Mouse (Mus musculus) midbrain, postnatal 0 days (tissue): ENCODE data around the gene Synrg. TPM values are rescaled to one million over a fixed set of nuclear protein-coding genes. Genes with fewer than 3 reads are reported as not detected.
A peak's percentile ranks its signal among the peaks of the same experiment; 100 is the strongest.

Source experiments
- ATAC-seq: fragments of 200-750 bp; cut with Nextera tagmentation; 2 replicates; pipeline ENCODE4 v1.8.0; 2017; ENCODE audit warnings: moderate number of reproducible peaks, mild to moderate bottlenecking, moderate TSS enrichment, moderate library complexity; ENCODE audit not compliant: low FRiP score
- DNase-seq: peaks from one replicate; pipeline ENCODE4 v3.0.0-alpha.2; 2015; ENCODE audit warnings: low spot score
- H3K27ac ChIP-seq: fragments of 300-500 bp; sonication (generic); 2 replicates; pipeline ENCODE4 v1.5.1; 2014; ENCODE audit warnings: low read depth, mild to moderate bottlenecking, low read length, mixed read lengths
- H3K27me3 ChIP-seq: fragments of 300-500 bp; sonication (generic); 2 replicates; pipeline ENCODE4 v1.6.1; 2014; ENCODE audit warnings: low read length, control low read depth, mixed read lengths; ENCODE audit not compliant: insufficient read depth
- H3K36me3 ChIP-seq: fragments of 300-500 bp; sonication (generic); 2 replicates; pipeline ENCODE4 v1.6.1; 2014; ENCODE audit warnings: low read length, control low read depth, mixed read lengths; ENCODE audit not compliant: insufficient read depth
- H3K4me1 ChIP-seq: fragments of 300-500 bp; sonication (generic); 2 replicates; pipeline ENCODE4 v1.6.1; 2014; ENCODE audit warnings: mild to moderate bottlenecking, control low read depth, antibody characterized with exemption, low read length, mixed read lengths; ENCODE audit not compliant: insufficient read depth
- H3K4me2 ChIP-seq: fragments of 300-500 bp; sonication (generic); 2 replicates; pipeline ENCODE4 v1.6.1; 2014; ENCODE audit warnings: low read depth, mild to moderate bottlenecking, low read length, mixed read lengths; ENCODE audit not compliant: poor library complexity, severe bottlenecking
- H3K4me3 ChIP-seq: fragments of 300-500 bp; sonication (generic); 2 replicates; pipeline ENCODE4 v1.5.1; 2014; ENCODE audit warnings: low read depth, mild to moderate bottlenecking, low read length, moderate library complexity
- H3K9ac ChIP-seq: fragments of 300-500 bp; sonication (generic); replicated peaks from 2 replicates; pipeline ENCODE4 v1.6.1; 2014; ENCODE audit warnings: mild to moderate bottlenecking, low read length, moderate library complexity, mixed read lengths; ENCODE audit not compliant: poor library complexity, severe bottlenecking
- H3K9me3 ChIP-seq: fragments of 300-500 bp; sonication (generic); 2 replicates; pipeline ENCODE4 v1.6.1; 2016; ENCODE audit warnings: low read length, control low read depth
- CTCF ChIP-seq: IDR thresholded peaks from 2 replicates; pipeline ENCODE4 v1.5.1; 2016; ENCODE audit warnings: antibody characterized with exemption, mild to moderate bottlenecking
- WGBS: fragments of 180-500 bp; shearing (Covaris S2); extraction: QIAGEN DNeasy Blood & Tissue Kit; methylation state at CpG from one replicate; pipeline ENCODE4 v1.1.7; 2014; 5-methylcytosine and 5-hydroxymethylcytosine counted together
- polyA plus RNA-seq: library from polyadenylated mRNA; unstranded; fragments of >200 nt; fragmentation: Nextera tagmentation; extraction: Ambion mirVana; gene quantifications from 2 replicates; pipeline ENCODE4 v1.2.1, GENCODE M21; 2015
- total RNA-seq: library from RNA; depleted of rRNA; stranded (reverse); fragments of >200 nt; gene quantifications from 2 replicates; pipeline ENCODE4 v1.2.3, GENCODE M21; 2014

The Synrg gene
- total and polyA plus RNA-seq, 2 experiments from 2014 or later = 17.1 to 43.1 TPM

DNA sequence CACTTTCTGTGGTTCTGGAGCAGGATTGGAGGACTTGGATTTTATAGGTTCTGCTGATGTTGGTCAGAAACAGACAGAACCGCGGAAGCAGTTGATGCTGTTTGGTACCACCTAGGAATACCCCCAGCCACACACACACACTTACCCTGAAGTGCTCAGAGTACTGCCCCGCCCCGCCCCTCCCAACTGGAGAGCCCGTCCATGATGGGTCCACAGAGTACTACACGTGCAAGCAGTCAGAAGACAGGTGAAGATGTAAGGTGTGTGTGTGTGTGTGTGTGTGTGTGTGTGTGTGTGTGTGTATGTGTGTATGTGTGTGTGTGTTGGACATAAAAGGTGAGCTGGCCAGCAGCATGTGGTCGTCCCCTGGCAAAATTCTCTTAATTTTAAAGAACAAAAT, 88.8 kb downstream of the Synrg start:
- Histone ChIP-seq H3K27me3 (no peaks in the 10 kb centered on the region), H3K9me3 (no peaks in the 10 kb centered on the region), H3K4me1 (no peaks in the 10 kb centered on the region), H3K9ac (no peak overlapping the region), H3K4me2 (no peak overlapping the region), H3K36me3 (no peaks in the 10 kb centered on the region), H3K27ac (no peak overlapping the region), H3K4me3 (no peak overlapping the region)
- WGBS = 90% methylated on average over 7 of the region's 7 CpGs
- ATAC-seq (no peak), DNase-seq (no peak)
- no peak for TF ChIP-seq CTCF

- Histone ChIP-seq H3K27ac (no peak overlapping the region), H3K36me3 (no peaks in the 10 kb centered on the region), H3K4me1 (no peaks in the 10 kb centered on the region), H3K27me3 (no peaks in the 10 kb centered on the region), H3K4me3 (no peak overlapping the region), H3K4me2 (no peak overlapping the region), H3K9me3 (no peaks in the 10 kb centered on the region), H3K9ac (no peak overlapping the region)
- TF ChIP-seq CTCF = no peak
- ATAC-seq (no peak; the same call in 1 of the 2 replicates), DNase-seq (peak; percentile 82)
- WGBS = 44% methylated on average over 10 of the region's 10 CpGs
Measured at GRCm38 (mm10) chr11:84053524-84054163, 89.4 kb downstream of the Synrg start.

DNA sequence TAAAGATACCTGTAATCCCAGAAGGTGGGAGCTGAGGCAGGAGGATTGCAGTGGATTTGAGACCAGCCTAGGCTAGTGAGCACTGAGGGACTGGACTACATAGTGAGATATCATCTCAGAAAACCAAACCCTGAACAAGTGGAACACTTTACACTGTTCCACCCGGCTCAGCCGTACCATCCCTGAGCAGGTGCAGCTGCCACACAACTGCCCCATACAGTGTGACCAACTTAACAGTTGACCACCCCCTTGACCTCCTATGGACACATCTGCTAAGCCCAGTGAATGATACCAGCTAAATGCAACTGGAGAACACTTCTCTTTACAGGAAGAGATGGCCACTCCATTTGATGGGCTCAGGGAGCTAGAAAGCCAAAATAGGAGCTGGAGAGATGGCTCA, 93.2 kb downstream of the Synrg start:
- Histone ChIP-seq H3K9me3 (no peaks in the 10 kb centered on the region), H3K27ac (no peak overlapping the region), H3K4me3 (no peak overlapping the region), H3K36me3 (no peaks in the 10 kb centered on the region), H3K9ac (no peak overlapping the region), H3K4me2 (no peak overlapping the region), H3K4me1 (no peaks in the 10 kb centered on the region), H3K27me3 (no peaks in the 10 kb centered on the region)
- WGBS = 98% methylated on average over 2 of the region's 2 CpGs
- no peak for ATAC-seq
- no peak for DNase-seq
- TF ChIP-seq CTCF = no peak

GRCm38 (mm10) chr11:84059784-84060183, 95.6 kb downstream of the Synrg start:
- Histone ChIP-seq H3K36me3 (no peaks in the 10 kb centered on the region), H3K4me3 (no peak overlapping the region), H3K9me3 (no peaks in the 10 kb centered on the region), H3K4me1 (no peaks in the 10 kb centered on the region), H3K9ac (no peak overlapping the region), H3K4me2 (no peak overlapping the region), H3K27ac (no peak overlapping the region), H3K27me3 (no peaks in the 10 kb centered on the region)
- 91% methylated on average over 2 of the region's 2 CpGs for WGBS
- no peak for ATAC-seq
- no peak for TF ChIP-seq CTCF
- DNase-seq = no peak

DNA sequence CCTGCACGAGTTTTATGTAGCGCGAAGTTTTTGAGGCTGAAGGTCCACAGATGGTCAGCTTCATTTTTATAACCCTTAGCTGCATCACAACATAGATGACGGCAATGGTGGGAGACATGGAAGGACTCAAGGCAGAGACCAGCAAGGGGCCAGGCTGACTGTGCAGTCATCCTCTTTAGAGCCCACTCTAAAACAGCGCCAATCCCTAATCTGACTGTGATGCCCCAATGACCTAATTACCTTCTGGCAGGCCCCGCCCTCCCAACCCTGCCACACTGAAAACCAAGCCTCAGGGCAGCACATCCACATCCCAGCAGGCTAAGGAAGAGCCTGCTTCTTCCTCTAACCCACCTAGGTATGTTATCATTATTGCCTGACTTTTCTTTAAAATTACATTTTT, 96.4 kb downstream of the Synrg start:
- ATAC-seq = no peak
- H3K4me1 ChIP-seq = no peaks in the 10 kb centered on the region
- no peaks in the 10 kb centered on the region for H3K36me3 ChIP-seq
- WGBS = 86% methylated on average over 6 of the region's 6 CpGs
- H3K27me3 ChIP-seq = no peaks in the 10 kb centered on the region
- H3K4me3 ChIP-seq = no peak overlapping the region
- H3K27ac ChIP-seq = no peak overlapping the region
- DNase-seq = no peak
- no peak overlapping the region for H3K9ac ChIP-seq
- TF ChIP-seq CTCF = no peak
- H3K4me2 ChIP-seq = no peak overlapping the region
- H3K9me3 ChIP-seq = no peaks in the 10 kb centered on the region

- no peak for TF ChIP-seq CTCF
- 95% methylated on average over 2 of the region's 2 CpGs for WGBS
- no peak for ATAC-seq
Measured at GRCm38 (mm10) chr11:84061881-84062280, 97.7 kb downstream of the Synrg start.

More at GRCm38 (mm10) chr11:84061881-84062280, 97.7 kb downstream of the Synrg start:
- no peak for DNase-seq
- no peak overlapping the region for H3K9ac ChIP-seq
- no peak overlapping the region for H3K4me2 ChIP-seq
- no peaks in the 10 kb centered on the region for H3K9me3 ChIP-seq
- H3K36me3 ChIP-seq = no peaks in the 10 kb centered on the region
- no peaks in the 10 kb centered on the region for H3K4me1 ChIP-seq
- no peaks in the 10 kb centered on the region for H3K27me3 ChIP-seq
- no peak overlapping the region for H3K4me3 ChIP-seq
- no peak overlapping the region for H3K27ac ChIP-seq
